Mouse (Mus musculus) retina, postnatal 1 day (tissue): ENCODE measurements around the gene S100a6.
A peak's percentile ranks its signal among the peaks of the same experiment; 100 is the strongest.

Experiments
- DNase-seq: peaks from one replicate; pipeline ENCODE4 v3.0.0-alpha.2; 2012

Gene S100a6

GRCm38 (mm10) chr3:90612728-90613291 is at the start of gene S100a6:
Gene S100a6, plus strand, starts transcription at chr3:90612882.
- peak; percentile 79 for DNase-seq

DNA sequence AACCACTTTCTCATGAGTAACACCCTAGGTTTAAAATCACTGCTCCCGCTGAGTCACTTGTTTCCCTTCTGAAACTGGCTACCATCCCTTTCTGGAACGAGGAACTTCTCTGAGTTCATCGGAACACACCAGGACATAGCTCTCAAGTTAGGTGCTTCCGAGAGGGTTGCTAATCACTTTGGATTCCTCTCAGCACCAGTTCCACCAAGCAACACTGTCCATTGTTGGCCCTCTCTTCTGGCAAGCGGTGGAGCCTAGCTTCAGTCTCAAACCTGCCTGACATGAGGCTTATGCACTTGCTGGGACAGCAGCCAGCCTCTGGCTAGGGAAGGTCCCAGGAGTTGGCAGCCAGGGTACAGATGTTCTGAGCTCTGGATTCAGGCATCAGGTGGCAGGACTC is 38.0 kb upstream of the S100a6 start:
- DNase-seq: no peak

- no peak for DNase-seq
Observed at GRCm38 (mm10) chr3:90575320-90575719, 37.4 kb upstream of the S100a6 start.

- no peak for DNase-seq
Observed at GRCm38 (mm10) chr3:90576351-90577001, 36.2 kb upstream of the S100a6 start.

- no peak for DNase-seq
Observed at GRCm38 (mm10) chr3:90579433-90579832, 33.2 kb upstream of the S100a6 start.

GRCm38 (mm10) chr3:90581141-90581540 is 31.5 kb upstream of the S100a6 start:
- DNase-seq: no peak

DNA sequence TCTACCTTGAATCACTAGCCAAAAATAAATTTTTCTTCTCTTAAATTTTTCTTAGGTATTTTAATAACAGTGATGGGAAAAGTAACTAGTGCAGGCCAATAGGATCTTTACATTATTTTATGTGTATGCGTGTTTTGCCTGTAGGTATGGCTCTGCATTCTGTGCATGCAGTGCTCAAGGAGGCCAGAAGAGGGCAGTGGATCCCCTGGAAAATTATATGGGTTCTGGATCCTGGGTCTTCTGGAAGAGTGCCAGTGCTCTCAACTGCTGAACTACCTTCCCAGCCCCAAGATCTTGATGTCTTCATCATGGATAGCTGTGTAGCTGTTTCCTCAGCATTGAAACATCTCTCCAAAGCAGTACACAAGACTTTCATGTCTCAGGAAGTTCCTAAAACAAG is 30.5 kb upstream of the S100a6 start:
- peak; percentile 28 for DNase-seq

DNA sequence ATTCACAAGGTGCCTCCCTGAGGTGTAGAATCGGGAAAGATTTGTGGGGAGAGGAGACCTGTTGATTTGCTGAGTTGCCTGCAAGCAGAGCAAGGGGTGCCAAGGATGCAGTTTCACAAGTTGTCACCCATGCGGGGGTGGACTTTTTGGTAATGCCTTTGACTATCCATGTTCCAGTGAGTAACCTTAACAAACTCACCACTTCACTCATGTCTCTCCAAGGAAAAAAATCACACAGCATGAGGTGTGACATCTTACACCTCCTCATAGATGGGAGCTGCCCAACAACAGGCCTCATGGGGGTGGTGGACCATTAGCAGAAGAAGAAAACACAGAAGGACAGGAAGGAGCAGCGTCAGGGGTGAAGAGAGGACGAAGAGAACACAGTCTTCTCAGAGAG is 30.1 kb upstream of the S100a6 start:
- DNase-seq: no peak

GRCm38 (mm10) chr3:90583893-90584292 is 28.8 kb upstream of the S100a6 start:
- DNase-seq: no peak

GRCm38 (mm10) chr3:90585595-90585994 is 27.1 kb upstream of the S100a6 start:
- DNase-seq: peak; percentile 84

DNA sequence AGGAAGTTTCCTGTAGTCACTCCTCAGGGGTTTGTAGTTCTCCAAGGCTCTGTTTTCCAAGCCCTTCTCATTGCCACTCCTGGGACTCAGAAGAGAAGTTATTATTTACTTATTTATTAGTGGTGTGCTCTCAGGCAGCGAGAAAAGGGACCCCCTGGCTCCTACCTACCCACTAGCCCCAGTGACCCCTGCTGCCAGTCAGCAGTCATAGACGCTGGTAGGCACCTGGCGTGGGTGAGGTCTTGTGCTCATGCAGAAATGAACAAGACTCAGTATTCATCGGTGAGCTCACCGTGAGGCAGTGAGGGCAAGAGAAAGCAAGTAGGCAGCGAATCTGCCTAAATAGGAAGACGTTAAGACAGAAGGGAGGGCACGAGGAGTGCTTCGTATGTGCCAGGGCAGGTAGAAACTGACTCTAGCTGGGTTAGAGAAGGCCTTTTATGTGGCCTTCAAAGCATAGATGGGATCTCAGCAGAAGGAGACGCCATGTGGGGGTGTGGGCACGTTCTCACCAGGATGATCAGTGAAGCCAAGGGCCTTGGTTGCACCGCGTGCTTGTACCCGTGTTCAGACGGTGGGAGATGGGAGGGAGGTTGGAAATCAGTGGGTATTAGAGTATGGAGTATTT is 26.6 kb upstream of the S100a6 start:
- DNase-seq: no peak

- no peak for DNase-seq
Observed at GRCm38 (mm10) chr3:90586906-90587305, 25.8 kb upstream of the S100a6 start.

- no peak for DNase-seq
Observed at GRCm38 (mm10) chr3:90587361-90588101, 25.2 kb upstream of the S100a6 start.

- no peak for DNase-seq
Observed at GRCm38 (mm10) chr3:90589390-90589789, 23.3 kb upstream of the S100a6 start.

GRCm38 (mm10) chr3:90589947-90590346 is 22.7 kb upstream of the S100a6 start, which contains the start of gene S100a2:
Gene S100a2, plus strand, starts transcription at chr3:90590247.
- no peak for DNase-seq

DNA sequence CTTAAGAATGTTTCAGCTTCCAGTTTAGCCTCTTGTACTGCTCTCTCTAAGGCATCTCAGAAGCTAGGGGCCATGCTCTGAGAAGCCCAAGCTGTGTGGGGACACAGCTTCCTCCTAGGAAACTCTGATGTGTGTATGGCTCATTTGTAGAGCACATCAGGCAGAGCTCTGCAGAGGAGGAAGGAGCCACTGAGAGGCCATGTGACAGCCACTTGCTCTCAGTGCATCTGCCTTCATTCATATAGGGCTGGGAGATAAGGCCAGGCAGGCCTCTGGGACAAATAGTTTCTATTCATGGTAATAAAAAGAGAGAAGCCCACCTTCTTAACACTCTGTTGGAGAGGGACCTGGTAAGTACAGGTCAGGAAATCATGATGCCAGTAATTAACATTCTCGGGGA is 18.2 kb upstream of the S100a6 start:
- DNase-seq: no peak

DNA sequence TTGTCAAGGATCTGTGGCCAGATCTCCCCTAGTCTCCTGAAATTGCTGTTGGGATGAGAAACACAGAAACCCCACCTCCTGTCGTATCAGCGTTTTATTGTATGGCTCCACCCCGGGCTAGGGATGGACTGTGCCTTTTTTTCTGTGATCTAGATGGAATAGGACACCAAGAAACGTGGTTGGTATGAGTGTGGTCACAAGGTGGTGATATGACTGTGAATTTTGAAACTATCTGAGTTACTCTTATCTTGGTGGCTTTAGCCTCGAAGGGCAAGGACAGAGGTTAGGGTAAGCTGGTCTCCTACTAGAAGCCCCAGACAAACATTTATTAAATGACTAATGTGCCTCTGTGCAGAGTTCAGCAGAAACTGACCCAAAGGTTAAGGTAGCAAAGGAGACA is 17.1 kb upstream of the S100a6 start:
- no peak for DNase-seq

- no peak for DNase-seq
Observed at GRCm38 (mm10) chr3:90596810-90597209, 15.9 kb upstream of the S100a6 start.

DNA sequence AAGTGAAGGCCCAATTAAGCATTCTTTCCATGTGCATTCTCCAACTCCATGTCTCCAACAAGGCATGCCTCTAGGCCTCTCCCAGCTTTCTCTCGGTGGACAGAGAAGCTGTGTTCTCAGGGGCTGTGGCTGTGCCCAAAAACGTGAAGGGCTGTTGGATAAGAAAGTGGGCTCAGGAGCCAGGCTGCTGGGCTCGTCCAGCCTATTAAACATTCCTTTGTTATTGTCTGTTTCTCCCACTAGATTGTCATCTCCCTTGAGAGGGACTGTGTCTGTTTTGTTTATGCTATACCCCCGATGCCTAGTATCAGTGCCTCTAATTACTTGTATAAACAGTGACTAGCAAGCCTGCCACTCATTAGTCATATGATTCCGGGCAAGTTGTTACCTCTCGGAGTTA is 14.9 kb upstream of the S100a6 start:
- DNase-seq: peak; percentile 70

DNA sequence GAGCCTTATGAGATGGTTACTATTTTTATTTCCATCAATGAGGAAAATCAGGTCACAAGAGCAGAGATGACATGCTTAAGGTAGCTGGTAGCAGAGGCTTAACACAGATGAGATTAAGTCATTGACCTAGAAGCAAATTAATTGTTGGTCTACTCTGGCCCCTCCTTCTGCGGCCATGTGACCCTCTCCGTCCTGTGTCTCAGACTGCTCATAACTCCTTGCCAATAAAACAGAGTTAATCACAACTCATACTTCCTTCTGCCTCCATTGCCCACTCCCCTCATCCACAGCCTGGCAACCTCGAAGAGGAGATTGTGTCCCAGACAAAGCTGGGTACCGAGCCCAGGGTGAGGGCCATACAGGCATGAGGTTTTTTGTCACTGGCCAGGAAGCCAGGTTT is 14.5 kb upstream of the S100a6 start:
- peak; percentile 84 for DNase-seq

GRCm38 (mm10) chr3:90599401-90599800 is 13.3 kb upstream of the S100a6 start:
- DNase-seq: no peak

DNA sequence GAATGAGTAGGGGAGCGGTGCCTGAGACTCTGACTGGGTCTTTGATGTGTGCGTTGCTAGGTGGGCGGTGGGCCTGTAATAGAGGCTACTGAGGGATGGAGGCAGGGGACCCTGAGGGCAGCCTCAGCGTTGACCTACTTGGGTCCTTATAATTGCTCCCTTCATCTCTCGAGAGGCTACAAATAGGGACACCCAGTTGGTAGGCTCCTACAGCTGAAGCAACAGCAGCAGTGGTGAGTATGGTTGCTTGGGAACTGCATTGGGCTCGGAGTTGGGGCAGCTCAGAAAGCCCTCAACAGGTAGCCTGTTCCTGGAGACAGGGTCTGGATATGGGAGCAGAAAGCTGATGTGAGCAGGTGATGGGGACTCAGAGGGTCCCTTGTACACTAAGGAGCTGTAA is 12.6 kb upstream of the S100a6 start:
- DNase-seq: peak; percentile 41

DNA sequence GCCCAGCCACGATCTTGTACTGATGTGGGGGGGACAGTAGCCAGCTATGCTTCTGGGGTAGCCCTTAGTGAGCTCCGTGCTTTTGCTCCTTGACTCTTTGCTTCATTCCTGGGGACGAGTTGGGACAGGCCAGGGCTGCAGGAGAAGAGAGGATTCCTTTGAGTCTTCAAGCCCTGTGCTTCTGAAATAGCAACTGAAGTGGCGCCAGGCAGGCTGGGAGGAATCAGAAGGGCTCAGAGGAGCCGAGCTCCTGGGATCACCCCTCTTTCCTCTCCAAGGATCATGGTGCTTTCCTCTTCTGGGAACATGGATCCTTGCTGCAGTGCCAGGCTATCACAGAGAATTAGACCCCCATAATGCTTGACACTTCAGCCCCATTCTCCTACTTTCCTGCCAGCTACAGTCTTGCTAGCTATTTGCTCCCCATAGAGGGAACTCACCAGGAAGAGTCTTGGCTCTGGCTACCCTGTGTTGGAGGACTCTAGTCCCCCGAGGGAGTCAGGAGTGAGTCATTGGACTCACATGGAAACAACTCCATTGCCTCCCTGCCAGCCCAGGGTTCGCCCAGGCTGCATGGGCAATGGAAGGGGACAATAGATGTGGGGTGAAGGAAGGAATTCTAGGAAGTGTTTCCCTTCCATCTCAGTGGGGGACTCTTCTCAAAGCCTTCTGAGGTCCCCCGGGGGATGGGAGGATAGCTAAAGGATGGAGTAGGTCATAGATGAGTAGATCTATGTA is 12.1 kb upstream of the S100a6 start:
- DNase-seq: no peak
